Mouse (Mus musculus) E14TG2a.4 (cell line): ENCODE data around the gene Eef1a1.
"Not testable (repeated sequence)": the region's sequence is repeated elsewhere in the genome, so short reads cannot be mapped to it uniquely, and the experiment has no call there.

Experiments used
- H3K27me3 ChIP-seq: 2 replicates; pipeline ENCODE4 v1.6.1; 2014; ENCODE audit warnings: low read length, control low read depth; ENCODE audit not compliant: insufficient read depth
- H3K36me3 ChIP-seq: 2 replicates; pipeline ENCODE4 v1.6.1; 2014; ENCODE audit warnings: low read length, control low read depth; ENCODE audit not compliant: insufficient read depth
- H3K4me1 ChIP-seq: replicated peaks from 2 replicates; pipeline ENCODE4 v1.6.1; 2014; ENCODE audit warnings: low read depth, low read length, control low read depth
- H3K4me3 ChIP-seq: replicated peaks from 2 replicates; pipeline ENCODE4 v1.5.1; 2014; ENCODE audit warnings: mild to moderate bottlenecking, low read length
- H3K9me3 ChIP-seq: 2 replicates; pipeline ENCODE4 v1.6.1; 2014; ENCODE audit warnings: low read length, control low read depth
- CTCF ChIP-seq: conservative IDR thresholded peaks from 2 replicates; pipeline ENCODE4 v1.5.1; 2014; ENCODE audit warnings: low read length
- NANOG ChIP-seq: IDR thresholded peaks from 2 replicates; pipeline ENCODE4 v1.6.1; 2014; ENCODE audit warnings: borderline replicate concordance, low read length, mixed read lengths
- POU5F1 ChIP-seq: IDR thresholded peaks from 2 replicates; pipeline ENCODE4 v1.6.1; 2014; ENCODE audit warnings: low read length, borderline replicate concordance

Gene Eef1a1

DNA sequence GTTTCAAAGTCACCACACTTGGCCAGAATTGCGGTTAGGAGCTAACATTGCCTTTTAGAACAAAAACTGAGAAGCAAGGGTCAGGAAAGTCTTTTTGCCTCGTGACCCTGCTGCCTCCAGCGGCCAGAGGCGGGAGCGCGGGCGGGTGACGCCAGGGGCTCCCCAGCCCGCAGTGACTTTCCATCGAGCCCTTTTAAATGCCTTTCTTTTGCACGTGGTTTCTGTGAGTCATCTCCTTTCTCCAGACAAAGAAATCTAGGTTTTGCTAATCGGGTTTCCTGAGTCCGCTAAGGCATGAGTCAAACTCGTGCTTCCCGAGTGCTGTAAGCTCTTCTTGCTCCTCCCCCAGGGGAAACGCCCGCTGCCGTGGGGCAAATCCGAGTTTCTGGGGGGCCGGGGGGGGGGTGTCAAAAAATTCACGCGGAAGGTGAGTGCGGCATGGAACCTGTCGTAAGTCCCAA is 38.4 kb upstream of the Eef1a1 start:
- H3K9me3 ChIP-seq = no peaks in the 10 kb centered on the region
- no peak for TF ChIP-seq NANOG
- TF ChIP-seq POU5F1 = no peak
- TF ChIP-seq CTCF = no peak; the same call in 1 of the 2 replicates
- H3K36me3 ChIP-seq = peaks cover 25% of the 10 kb centered on the region
- peaks cover 37% of the 10 kb centered on the region for H3K4me1 ChIP-seq
- peak overlapping the region; percentile 70 for H3K4me3 ChIP-seq
- no peaks in the 10 kb centered on the region for H3K27me3 ChIP-seq

DNA sequence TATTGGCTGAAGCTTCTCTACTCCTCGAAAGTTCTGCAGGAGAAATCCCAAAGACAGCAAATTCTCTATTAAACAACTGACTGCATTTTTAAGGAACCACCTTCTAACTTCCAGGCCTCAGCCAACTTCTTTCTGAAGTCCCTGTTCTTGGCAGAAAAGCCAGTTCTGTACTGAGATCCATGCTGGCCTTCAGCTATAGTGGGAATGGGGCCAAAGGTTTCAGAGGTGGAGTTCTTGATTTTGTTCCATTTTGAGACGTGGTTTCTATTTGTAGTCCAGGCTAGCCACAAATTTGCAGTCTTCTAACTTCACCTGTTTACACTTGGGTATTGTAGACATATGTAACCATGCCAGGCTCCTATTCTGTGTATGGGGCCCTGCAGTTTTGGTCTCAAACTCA is 37.3 kb upstream of the Eef1a1 start:
- Histone ChIP-seq H3K4me1 (peaks cover 37% of the 10 kb centered on the region), H3K4me3 (peak overlapping the region; percentile 70), H3K27me3 (no peaks in the 10 kb centered on the region), H3K9me3 (no peaks in the 10 kb centered on the region), H3K36me3 (peaks cover 25% of the 10 kb centered on the region)
- TF ChIP-seq CTCF = no peak
- no peak for TF ChIP-seq POU5F1
- no peak for TF ChIP-seq NANOG

DNA sequence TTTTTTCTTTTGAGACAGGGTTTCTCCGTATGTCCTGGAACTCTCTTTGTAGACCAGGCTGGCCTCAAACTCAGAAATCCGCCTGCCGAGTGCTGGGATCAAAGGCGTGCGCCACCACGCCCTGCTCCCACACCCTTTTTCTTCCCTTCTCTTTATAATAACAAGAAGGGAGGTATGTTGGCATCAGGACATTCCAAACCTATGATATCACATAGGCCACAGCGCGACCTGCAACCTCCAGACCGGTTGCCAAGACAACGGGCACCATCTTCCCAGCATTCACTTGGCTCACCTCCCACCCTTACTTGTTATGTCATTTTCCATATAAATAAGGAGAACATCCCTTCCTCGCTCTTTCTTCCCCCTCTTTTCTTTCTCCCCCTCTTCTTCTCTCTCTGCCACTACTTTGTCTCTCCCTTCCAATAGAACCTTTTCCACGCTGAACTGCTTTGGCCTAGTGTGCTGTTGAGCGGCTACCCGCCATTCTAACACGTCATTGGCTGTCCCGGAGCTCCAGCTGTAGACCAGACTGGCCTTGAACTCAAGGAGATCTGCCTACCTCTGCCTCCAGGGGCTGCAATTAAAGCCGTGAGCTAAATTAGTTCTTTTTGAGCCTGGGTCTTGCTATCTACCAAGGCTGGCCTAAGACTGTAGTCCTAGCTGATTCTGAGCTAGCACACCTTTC is 36.6 kb upstream of the Eef1a1 start:
- Histone ChIP-seq H3K9me3 (no peaks in the 10 kb centered on the region), H3K4me1 (peaks cover 37% of the 10 kb centered on the region), H3K36me3 (peaks cover 25% of the 10 kb centered on the region), H3K27me3 (no peaks in the 10 kb centered on the region), H3K4me3 (no peak overlapping the region)
- TF ChIP-seq NANOG = no peak
- no peak for TF ChIP-seq CTCF
- TF ChIP-seq POU5F1 = no peak

DNA sequence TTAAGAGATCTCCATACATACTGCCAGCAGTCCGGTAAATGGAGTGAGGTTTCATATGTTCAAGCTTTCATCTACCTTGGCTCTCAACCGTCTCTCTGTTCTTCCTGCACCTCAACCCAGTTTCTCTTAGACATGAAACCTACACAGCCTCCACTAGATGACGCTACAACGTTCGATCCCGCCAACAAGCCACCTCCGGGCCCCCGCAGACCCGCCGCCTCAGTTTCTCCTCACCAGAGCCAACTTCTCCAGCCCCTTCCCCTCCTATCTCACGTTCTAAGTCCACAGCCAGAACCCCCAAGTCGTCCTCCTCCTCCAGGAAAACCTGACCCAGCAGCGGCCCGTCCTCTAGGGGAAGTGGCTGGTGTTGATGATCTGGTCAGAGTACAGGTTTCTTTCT is 32.7 kb upstream of the Eef1a1 start:
- H3K4me1 ChIP-seq = peaks cover 38% of the 10 kb centered on the region
- peak overlapping the region; percentile 96 for H3K4me3 ChIP-seq
- H3K27me3 ChIP-seq = no peaks in the 10 kb centered on the region
- TF ChIP-seq CTCF (peak; percentile 53), POU5F1 (no peak), NANOG (no peak)
- H3K36me3 ChIP-seq = peaks cover 23% of the 10 kb centered on the region
- no peaks in the 10 kb centered on the region for H3K9me3 ChIP-seq

DNA sequence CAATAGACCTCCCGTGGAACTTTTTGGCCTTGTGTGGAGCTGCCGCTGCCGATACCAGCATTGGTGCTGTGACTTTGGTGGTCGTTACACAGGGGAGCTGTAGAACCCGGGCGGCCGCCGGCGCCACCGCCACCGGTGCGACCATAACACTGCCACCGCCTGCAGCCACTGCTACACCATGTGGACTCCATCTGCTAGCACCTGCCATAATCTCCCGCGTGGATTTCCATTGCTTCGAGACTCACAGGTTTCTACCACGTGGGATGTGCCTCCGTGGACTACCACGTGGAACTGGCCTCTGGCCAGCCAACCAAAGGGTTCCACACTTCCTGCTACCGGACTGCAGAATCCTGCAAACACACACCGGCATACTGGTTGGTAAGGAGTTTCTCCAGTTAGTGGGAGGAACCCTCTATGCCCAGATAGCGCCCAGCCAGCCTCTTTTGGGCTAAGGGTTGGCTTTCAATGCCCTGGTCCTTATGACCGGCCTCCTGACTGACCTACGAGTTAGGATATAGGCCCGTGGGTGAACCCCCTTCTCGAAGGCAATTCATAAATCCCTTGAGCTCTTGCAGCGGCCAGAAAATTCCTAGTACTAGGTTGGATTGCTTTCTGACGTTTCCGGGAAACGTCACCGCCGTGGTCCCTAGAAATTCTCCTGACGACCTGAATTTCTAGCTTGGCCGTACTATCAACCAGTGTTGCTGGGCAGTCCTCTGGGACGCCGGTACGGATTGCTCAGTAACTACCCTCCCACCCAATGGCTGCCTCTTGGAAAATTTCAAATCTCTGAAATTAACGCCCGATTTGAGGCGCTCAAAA is 32.0 kb upstream of the Eef1a1 start:
- H3K4me3 ChIP-seq = peak overlapping the region; percentile 96
- H3K9me3 ChIP-seq = no peaks in the 10 kb centered on the region
- TF ChIP-seq POU5F1 = no peak
- TF ChIP-seq NANOG = no peak
- TF ChIP-seq CTCF = no peak
- peaks cover 31% of the 10 kb centered on the region for H3K4me1 ChIP-seq
- no peaks in the 10 kb centered on the region for H3K27me3 ChIP-seq
- H3K36me3 ChIP-seq = peaks cover 17% of the 10 kb centered on the region

DNA sequence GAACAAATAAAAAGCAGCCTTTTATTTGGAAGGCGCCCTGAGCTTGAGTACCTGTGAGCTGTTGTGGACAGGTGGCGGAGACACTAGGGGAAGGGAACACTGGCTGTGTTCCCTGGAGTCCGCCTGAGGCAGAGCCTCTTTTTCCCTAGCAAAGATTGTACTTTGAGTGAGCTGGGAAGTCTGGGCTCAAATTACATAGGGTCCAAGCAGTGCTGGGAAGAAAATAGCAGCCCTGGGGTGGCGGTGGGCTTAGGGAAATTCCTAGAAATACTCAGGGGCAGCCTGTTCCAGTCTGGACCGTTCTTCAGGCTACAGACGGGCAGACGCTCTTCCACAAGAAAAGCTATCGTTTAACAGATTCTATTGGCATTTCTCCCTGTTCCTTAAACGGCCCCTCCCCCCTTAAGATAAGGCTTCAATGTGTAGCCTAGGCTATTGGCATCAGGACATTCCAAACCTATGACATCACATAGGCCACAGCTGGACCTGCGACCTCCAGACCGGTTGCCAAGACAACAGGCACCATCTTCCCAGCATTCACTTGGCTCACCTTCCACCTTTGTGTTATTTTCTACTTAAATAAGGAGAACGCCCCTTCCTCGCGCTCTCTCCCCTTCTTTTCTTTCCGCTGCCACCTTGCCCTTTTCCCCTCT is 31.3 kb upstream of the Eef1a1 start:
- Histone ChIP-seq H3K27me3 (no peaks in the 10 kb centered on the region), H3K4me1 (peaks cover 31% of the 10 kb centered on the region), H3K36me3 (peaks cover 17% of the 10 kb centered on the region), H3K9me3 (no peaks in the 10 kb centered on the region), H3K4me3 (peak overlapping the region; percentile 96)
- TF ChIP-seq POU5F1 (no peak), NANOG (no peak), CTCF (no peak)

DNA sequence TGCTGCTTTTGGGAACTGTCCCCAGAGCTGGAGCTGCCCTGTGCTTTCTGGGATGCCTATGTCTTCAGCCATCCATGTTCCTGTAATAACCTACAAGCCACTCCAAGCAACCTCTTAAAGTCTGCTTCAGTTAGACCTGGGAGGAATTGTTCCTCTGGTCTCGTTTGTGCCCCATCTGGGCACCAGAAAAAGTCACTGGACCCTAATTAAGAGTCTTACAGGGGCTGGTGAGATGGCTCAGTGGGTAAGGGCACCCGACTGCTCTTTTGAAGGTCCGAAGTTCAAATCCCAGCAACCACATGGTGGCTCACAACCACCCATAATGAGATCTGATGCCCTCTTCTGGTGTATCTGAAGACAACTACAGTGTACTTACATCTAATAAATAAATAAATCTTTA is 28.3 kb upstream of the Eef1a1 start:
- H3K4me1 ChIP-seq = peaks cover 26% of the 10 kb centered on the region
- H3K9me3 ChIP-seq, H3K27me3 ChIP-seq, H3K36me3 ChIP-seq, H3K4me3 ChIP-seq: not testable (repeated sequence)

DNA sequence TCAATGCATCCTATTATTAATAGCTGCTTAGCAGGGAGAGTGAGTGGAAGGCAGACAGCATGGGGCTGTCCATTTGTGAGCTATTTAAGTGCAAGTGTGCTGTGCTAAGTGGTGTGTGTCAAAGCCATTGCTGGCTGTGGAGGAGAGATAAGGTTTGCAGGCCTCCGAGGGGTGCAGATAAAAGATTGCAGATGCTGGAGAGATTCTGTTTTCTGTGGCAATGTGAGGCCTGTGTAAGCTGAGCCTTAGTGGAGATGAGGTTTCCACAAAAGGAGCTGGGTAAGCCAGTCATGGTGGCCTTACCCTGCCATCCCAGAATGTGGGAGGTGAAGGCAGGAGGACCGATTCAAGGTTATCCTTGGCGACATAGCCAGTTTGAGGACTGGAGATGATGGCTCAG is 27.2 kb upstream of the Eef1a1 start:
- no peaks in the 10 kb centered on the region for H3K36me3 ChIP-seq
- no peaks in the 10 kb centered on the region for H3K9me3 ChIP-seq
- TF ChIP-seq POU5F1 (no peak), CTCF (no peak), NANOG (no peak)
- no peak overlapping the region for H3K4me3 ChIP-seq
- H3K27me3 ChIP-seq = no peaks in the 10 kb centered on the region
- H3K4me1 ChIP-seq = peaks cover 26% of the 10 kb centered on the region
